Mouse (Mus musculus) forebrain, embryonic 10.5 days (tissue): ENCODE data around the gene Acsl1. TPM values are rescaled to one million over a fixed set of nuclear protein-coding genes. Genes with fewer than 3 reads are reported as not detected.

Source experiments
- DNase-seq: peaks from one replicate; pipeline ENCODE4 v3.0.0-alpha.2; 2017; ENCODE audit warnings: low spot score; ENCODE audit errors: extremely low spot score
- H3K27ac ChIP-seq: fragments of 300-500 bp; sonication (generic); 2 replicates; pipeline ENCODE4 v1.5.1; 2016; ENCODE audit warnings: mild to moderate bottlenecking
- H3K27me3 ChIP-seq: fragments of 300-500 bp; sonication (generic); 2 replicates; pipeline ENCODE4 v1.6.1; 2016; ENCODE audit warnings: mild to moderate bottlenecking; ENCODE audit not compliant: poor library complexity, severe bottlenecking
- H3K36me3 ChIP-seq: fragments of 300-500 bp; sonication (generic); replicated peaks from 2 replicates; pipeline ENCODE4 v1.6.1; 2016; ENCODE audit warnings: mild to moderate bottlenecking, moderate library complexity
- H3K4me1 ChIP-seq: fragments of 300-500 bp; sonication (generic); 2 replicates; pipeline ENCODE4 v1.6.1; 2016
- H3K4me3 ChIP-seq: fragments of 300-500 bp; sonication (generic); 2 replicates; pipeline ENCODE4 v1.5.1; 2016; ENCODE audit warnings: mild to moderate bottlenecking, moderate library complexity
- H3K9me3 ChIP-seq: fragments of 300-500 bp; sonication (generic); 2 replicates; pipeline ENCODE4 v1.6.1; 2016; ENCODE audit warnings: mild to moderate bottlenecking, moderate library complexity
- WGBS: fragments of 180-500 bp; shearing (Covaris S2); methylation state at CpG from one replicate; pipeline ENCODE4 v1.1.7; 2016; 5-methylcytosine and 5-hydroxymethylcytosine counted together
- polyA plus RNA-seq: library from polyadenylated mRNA; unstranded; fragments of >200 nt; fragmentation: Nextera tagmentation; extraction: Ambion mirVana; gene quantifications from 2 replicates; pipeline ENCODE4 v1.2.1, GENCODE M21; 2016

Gene Acsl1
- polyA plus RNA-seq, 1 experiment from 2014 or later: 6.5 TPM

DNA sequence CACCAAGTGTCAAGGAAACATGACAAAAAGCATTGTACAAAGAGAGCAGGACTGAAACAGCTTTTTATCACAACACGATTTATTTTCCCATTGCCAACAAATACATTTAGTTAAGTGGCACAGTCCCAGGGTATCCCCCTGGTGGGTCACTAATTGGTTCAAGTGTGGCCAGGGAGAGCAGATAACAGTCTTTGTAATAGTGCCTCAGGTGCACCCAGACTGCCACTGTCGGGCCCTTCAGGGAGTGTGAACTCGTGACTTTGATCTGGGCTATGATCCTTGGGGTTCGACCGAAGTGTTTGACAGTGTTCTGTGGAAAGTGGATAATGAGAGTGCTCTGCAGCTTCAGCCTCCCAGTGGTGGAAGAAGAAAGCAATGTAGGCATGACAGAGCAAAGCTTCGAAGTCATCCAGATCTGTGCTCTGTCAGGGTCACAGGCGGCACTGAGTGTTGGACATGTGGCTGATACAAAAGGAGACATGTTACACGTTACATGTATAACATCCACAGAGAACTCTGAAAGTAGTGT, 21.1 kb upstream of the Acsl1 start:
- Histone ChIP-seq H3K36me3 (no peaks in the 10 kb centered on the region), H3K27ac (no peak overlapping the region), H3K27me3 (0 out of 2 replicates have a peak, but pooled peaks cover 6% of the 10 kb centered on the region), H3K4me3 (no peak overlapping the region), H3K4me1 (peaks cover 9% of the 10 kb centered on the region), H3K9me3 (peaks cover 9% of the 10 kb centered on the region; the same call in 1 of the 2 replicates)
- WGBS: 86% methylated on average over 8 of the region's 8 CpGs
- DNase-seq: no peak

DNA sequence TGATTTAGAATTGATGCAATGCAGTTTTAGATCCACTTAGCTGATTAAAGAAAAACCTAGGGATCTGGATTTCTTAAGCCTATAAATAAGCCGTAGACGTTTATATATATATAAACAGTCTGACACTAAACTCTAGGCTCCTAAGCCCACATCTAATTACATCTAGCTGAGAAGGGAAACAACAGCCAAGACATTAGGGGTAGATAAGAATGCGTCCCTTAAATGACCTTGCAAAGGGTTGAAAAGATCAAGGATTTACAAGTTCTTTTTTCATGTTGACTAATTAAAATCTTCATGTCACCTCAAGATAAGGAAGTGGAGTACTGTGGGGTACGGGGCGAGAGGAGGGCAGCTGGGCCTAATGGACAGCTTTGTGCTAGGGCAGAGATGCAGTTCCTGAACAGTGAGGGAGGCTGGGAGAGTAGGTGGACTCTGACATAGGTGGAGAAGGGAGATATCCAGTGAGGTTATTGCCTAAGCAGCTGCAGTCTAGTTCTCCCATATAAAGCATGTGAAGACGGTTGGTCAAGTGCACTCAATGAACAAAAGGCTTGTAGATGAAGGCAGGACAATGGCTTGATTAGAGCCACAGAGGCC, 12.5 kb upstream of the Acsl1 start:
- H3K36me3 ChIP-seq: no peaks in the 10 kb centered on the region

GRCm38 (mm10) chr8:46468400-46468799, 2.4 kb upstream of the Acsl1 start:
- Histone ChIP-seq H3K27me3 (peaks cover 15% of the 10 kb centered on the region), H3K36me3 (no peaks in the 10 kb centered on the region), H3K4me1 (peaks cover 4% of the 10 kb centered on the region; the same call in 1 of the 2 replicates), H3K4me3 (no peak overlapping the region), H3K9me3 (no peaks in the 10 kb centered on the region), H3K27ac (no peak overlapping the region)
- 83% methylated on average over 2 of the region's 2 CpGs for WGBS
- DNase-seq: no peak

More for the DNA sequence above, 12.5 kb upstream of the Acsl1 start:
- Histone ChIP-seq H3K27me3 (no peaks in the 10 kb centered on the region), H3K9me3 (peaks cover 9% of the 10 kb centered on the region; the same call in 1 of the 2 replicates), H3K4me3 (no peak overlapping the region), H3K27ac (no peak overlapping the region), H3K4me1 (no peaks in the 10 kb centered on the region)
- WGBS: 79% methylated on average over 6 of the region's 6 CpGs
- no peak for DNase-seq

DNA sequence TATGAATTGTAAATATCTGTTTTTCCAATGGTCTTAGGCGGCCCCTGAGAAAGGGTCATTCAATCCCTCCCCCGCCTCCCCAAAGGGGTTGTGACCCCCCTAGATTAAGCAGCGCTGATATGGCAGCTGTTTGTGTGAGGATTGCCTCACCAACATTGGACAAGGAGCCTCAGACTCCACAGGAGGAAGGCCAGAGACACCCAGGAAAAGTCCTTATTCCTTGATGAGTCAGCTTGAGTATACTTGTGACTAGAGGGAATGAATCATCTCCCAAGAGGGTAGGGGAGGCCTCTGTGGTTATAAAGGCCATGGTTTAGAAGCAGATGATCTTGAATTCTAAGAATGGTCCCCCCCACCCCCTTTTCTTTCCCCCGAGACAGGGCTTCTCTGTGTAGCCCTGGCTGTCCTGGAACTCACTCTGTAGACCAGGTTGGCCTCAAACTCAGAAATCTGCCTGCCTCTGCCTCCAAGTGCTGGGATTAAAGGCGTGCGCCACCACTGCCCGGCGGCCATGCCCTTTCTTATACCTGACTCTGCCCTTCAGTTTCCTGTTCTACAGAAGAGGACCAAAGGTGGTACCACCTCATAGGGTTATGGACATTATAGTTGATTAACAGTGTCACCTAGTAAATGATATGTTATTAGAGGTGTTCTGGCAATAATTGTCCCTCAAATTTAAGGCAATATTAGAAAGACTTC, 1.6 kb upstream of the Acsl1 start:
- H3K9me3 ChIP-seq: no peaks in the 10 kb centered on the region
- H3K27ac ChIP-seq: no peak overlapping the region
- H3K4me1 ChIP-seq: peaks cover 4% of the 10 kb centered on the region; the same call in 1 of the 2 replicates
- no peak for DNase-seq
- 87% methylated on average over 8 of the region's 8 CpGs for WGBS
- H3K27me3 ChIP-seq: peaks cover 17% of the 10 kb centered on the region
- H3K4me3 ChIP-seq: no peak overlapping the region
- H3K36me3 ChIP-seq: no peaks in the 10 kb centered on the region

- Histone ChIP-seq H3K9me3 (no peaks in the 10 kb centered on the region), H3K4me1 (peaks cover 4% of the 10 kb centered on the region; the same call in 1 of the 2 replicates), H3K36me3 (no peaks in the 10 kb centered on the region), H3K27me3 (peaks cover 17% of the 10 kb centered on the region), H3K27ac (no peak overlapping the region), H3K4me3 (peak overlapping the region; percentile 88)
- WGBS: 46% methylated on average over 15 of the region's 15 CpGs
- DNase-seq: peak; percentile 98
Measured at GRCm38 (mm10) chr8:46470091-46470791, 596 bp upstream of the Acsl1 start.

- Histone ChIP-seq H3K36me3 (no peaks in the 10 kb centered on the region), H3K27ac (no peak overlapping the region), H3K4me3 (peak overlapping the region; percentile 88), H3K4me1 (peaks cover 4% of the 10 kb centered on the region; the same call in 1 of the 2 replicates), H3K9me3 (no peaks in the 10 kb centered on the region), H3K27me3 (peaks cover 17% of the 10 kb centered on the region)
- DNase-seq: no peak
- 51% methylated on average over 9 of the region's 9 CpGs for WGBS
Measured at GRCm38 (mm10) chr8:46471926-46472485, 1.2 kb downstream of the Acsl1 start.

- DNase-seq: no peak
- WGBS: 86% methylated on average over 3 of the region's 3 CpGs
Measured at GRCm38 (mm10) chr8:46474120-46474519, 3.3 kb downstream of the Acsl1 start.

GRCm38 (mm10) chr8:46474634-46475033, 3.8 kb downstream of the Acsl1 start:
- H3K9me3 ChIP-seq: no peaks in the 10 kb centered on the region
- 89% methylated on average over 6 of the region's 6 CpGs for WGBS

More at GRCm38 (mm10) chr8:46474120-46474519, 3.3 kb downstream of the Acsl1 start:
- peaks cover 4% of the 10 kb centered on the region; the same call in 1 of the 2 replicates for H3K4me1 ChIP-seq
- H3K4me3 ChIP-seq: no peak overlapping the region
- no peaks in the 10 kb centered on the region for H3K36me3 ChIP-seq
- no peak overlapping the region for H3K27ac ChIP-seq
- no peaks in the 10 kb centered on the region for H3K9me3 ChIP-seq
- H3K27me3 ChIP-seq: peaks cover 17% of the 10 kb centered on the region

DNA sequence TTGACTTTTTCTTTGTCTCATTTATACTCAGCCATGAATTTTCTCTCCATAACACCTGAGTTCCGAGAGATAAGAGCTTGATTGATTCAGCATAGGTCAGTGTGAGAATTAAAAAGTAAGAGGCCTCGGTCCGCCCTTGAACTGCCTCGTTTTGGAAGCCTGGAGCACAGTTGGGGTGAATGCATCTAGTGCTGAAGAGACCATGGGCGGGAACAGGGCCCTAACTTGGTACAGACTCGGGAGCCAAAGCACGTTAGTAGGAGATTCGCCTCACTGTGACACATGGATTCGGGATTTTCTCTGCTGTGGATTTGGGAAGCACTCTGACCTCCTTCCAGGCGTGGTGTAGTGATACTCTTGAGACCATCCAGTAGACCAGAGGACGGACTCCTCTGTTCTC, 4.6 kb downstream of the Acsl1 start:
- Histone ChIP-seq H3K4me1 (peaks cover 12% of the 10 kb centered on the region), H3K9me3 (no peaks in the 10 kb centered on the region)

More at GRCm38 (mm10) chr8:46474634-46475033, 3.8 kb downstream of the Acsl1 start:
- Histone ChIP-seq H3K27ac (no peak overlapping the region), H3K4me3 (no peak overlapping the region), H3K36me3 (no peaks in the 10 kb centered on the region), H3K27me3 (peaks cover 17% of the 10 kb centered on the region), H3K4me1 (peaks cover 4% of the 10 kb centered on the region; the same call in 1 of the 2 replicates)
- no peak for DNase-seq

DNA sequence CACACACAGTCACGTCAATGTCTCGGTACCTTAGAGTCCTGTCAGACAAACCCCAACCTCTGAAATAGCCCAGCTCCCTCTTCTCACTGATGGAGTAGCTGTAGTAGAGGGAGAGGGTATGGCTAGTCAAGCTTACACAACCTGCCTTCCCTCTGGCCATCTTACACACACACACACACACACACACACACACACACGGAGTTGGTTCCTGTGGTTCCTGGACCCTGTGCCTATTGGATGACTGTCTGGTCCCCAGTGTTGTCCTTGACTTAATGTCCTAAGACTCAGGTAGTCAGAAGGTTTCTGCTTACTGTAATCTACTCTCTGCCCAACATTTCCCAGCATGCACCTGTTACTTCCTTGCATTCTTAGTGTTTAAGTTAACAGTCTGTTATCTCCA, 5.1 kb downstream of the Acsl1 start:
- 87% methylated on average over 3 of the region's 3 CpGs for WGBS
- Histone ChIP-seq H3K27ac (no peak overlapping the region), H3K9me3 (no peaks in the 10 kb centered on the region), H3K27me3 (peaks cover 17% of the 10 kb centered on the region), H3K4me3 (no peak overlapping the region), H3K4me1 (peaks cover 11% of the 10 kb centered on the region), H3K36me3 (no peaks in the 10 kb centered on the region)
- no peak for DNase-seq

More for the DNA sequence above, 4.6 kb downstream of the Acsl1 start:
- WGBS: 86% methylated on average over 11 of the region's 11 CpGs
- Histone ChIP-seq H3K36me3 (no peaks in the 10 kb centered on the region), H3K27ac (no peak overlapping the region), H3K27me3 (peaks cover 17% of the 10 kb centered on the region), H3K4me3 (no peak overlapping the region)
- no peak for DNase-seq

- Histone ChIP-seq H3K9me3 (no peaks in the 10 kb centered on the region), H3K4me3 (no peak overlapping the region), H3K4me1 (peaks cover 11% of the 10 kb centered on the region), H3K36me3 (no peaks in the 10 kb centered on the region), H3K27me3 (peaks cover 7% of the 10 kb centered on the region), H3K27ac (no peak overlapping the region)
- WGBS: 88% methylated on average over 9 of the region's 9 CpGs
- DNase-seq: no peak
Measured at GRCm38 (mm10) chr8:46477747-46478458, 7.1 kb downstream of the Acsl1 start.

GRCm38 (mm10) chr8:46478783-46479182, 7.9 kb downstream of the Acsl1 start:
- Histone ChIP-seq H3K4me3 (no peak overlapping the region), H3K4me1 (peaks cover 11% of the 10 kb centered on the region), H3K36me3 (no peaks in the 10 kb centered on the region), H3K9me3 (no peaks in the 10 kb centered on the region), H3K27me3 (no peaks in the 10 kb centered on the region), H3K27ac (no peak overlapping the region)
- WGBS: 92% methylated on average over 10 of the region's 10 CpGs
- DNase-seq: no peak
